Mouse (Mus musculus) forebrain, embryonic 16.5 days (tissue): ENCODE measurements at regions not wholly inside any gene's neighbourhood (a gene's known extent, or its start where the extent isn't known, plus 50 kb on each side); places are given as distances from the start of the nearest gene placed in this dataset.

Experiments used
- ATAC-seq: fragments of 200-750 bp; cut with Nextera tagmentation; 2 replicates; pipeline ENCODE4 v1.8.0; 2017; ENCODE audit warnings: mild to moderate bottlenecking, moderate library complexity
- H3K27ac ChIP-seq: fragments of 300-500 bp; sonication (generic); 2 replicates; pipeline ENCODE4 v1.5.1; 2014; ENCODE audit warnings: low read length, control low read depth
- H3K27me3 ChIP-seq: fragments of 300-500 bp; sonication (generic); replicated peaks from 2 replicates; pipeline ENCODE4 v1.6.1; 2014; ENCODE audit warnings: low read length; ENCODE audit not compliant: control insufficient read depth, insufficient read depth
- H3K36me3 ChIP-seq: fragments of 300-500 bp; sonication (generic); 2 replicates; pipeline ENCODE4 v1.6.1; 2014; ENCODE audit not compliant: control insufficient read depth, insufficient read depth
- H3K4me1 ChIP-seq: fragments of 300-500 bp; sonication (generic); replicated peaks from 2 replicates; pipeline ENCODE4 v1.6.1; 2014; ENCODE audit warnings: low read length; ENCODE audit not compliant: control insufficient read depth, insufficient read depth
- H3K4me2 ChIP-seq: fragments of 300-500 bp; sonication (generic); 2 replicates; pipeline ENCODE4 v1.6.1; 2014; ENCODE audit warnings: mild to moderate bottlenecking, low read length, control low read depth
- H3K4me3 ChIP-seq: fragments of 300-500 bp; sonication (generic); replicated peaks from 2 replicates; pipeline ENCODE4 v1.5.1; 2014; ENCODE audit warnings: mild to moderate bottlenecking, low read length, control low read depth
- H3K9ac ChIP-seq: fragments of 300-500 bp; sonication (generic); replicated peaks from 2 replicates; pipeline ENCODE4 v1.6.1; 2014; ENCODE audit warnings: low read depth, low read length, control low read depth
- H3K9me3 ChIP-seq: fragments of 300-500 bp; sonication (generic); 2 replicates; pipeline ENCODE4 v1.6.1; 2016; ENCODE audit warnings: low read length; ENCODE audit not compliant: control insufficient read depth
- WGBS: fragments of 180-500 bp; shearing (Covaris S2); extraction: QIAGEN DNeasy Blood & Tissue Kit; methylation state at CpG from one replicate; pipeline ENCODE4 v1.1.7; 2014; 5-methylcytosine and 5-hydroxymethylcytosine counted together

DNA sequence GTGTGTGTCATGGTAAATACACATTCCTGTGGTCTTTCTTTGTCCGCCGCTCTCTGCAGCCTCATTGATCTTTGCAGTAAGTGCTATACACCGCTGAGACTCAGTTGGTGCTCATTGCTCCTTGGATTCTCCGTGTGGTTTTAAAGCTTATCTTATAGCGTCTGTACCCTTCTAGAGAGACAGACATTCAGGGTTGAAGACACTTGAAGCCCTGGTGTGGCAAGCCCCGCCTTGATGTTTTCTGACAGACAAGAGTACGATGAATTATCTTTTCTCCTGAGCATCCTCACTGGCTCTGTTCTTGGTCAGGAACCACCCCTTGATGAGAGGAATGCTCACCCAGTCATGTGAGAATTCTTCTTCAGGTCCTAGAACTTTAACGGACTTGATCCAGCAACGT, 1182.7 kb upstream of the A1bg start:
- Histone ChIP-seq H3K27me3 (no peaks in the 10 kb centered on the region), H3K4me2 (no peak overlapping the region), H3K4me1 (peaks cover 7% of the 10 kb centered on the region; the same call in 1 of the 2 replicates), H3K4me3 (no peak overlapping the region), H3K9me3 (peaks cover 4% of the 10 kb centered on the region; the same call in 1 of the 2 replicates), H3K36me3 (no peaks in the 10 kb centered on the region), H3K27ac (no peak overlapping the region), H3K9ac (no peak overlapping the region)
- WGBS, result 68% methylated on average over 9 of the region's 9 CpGs
- no peak for ATAC-seq

DNA sequence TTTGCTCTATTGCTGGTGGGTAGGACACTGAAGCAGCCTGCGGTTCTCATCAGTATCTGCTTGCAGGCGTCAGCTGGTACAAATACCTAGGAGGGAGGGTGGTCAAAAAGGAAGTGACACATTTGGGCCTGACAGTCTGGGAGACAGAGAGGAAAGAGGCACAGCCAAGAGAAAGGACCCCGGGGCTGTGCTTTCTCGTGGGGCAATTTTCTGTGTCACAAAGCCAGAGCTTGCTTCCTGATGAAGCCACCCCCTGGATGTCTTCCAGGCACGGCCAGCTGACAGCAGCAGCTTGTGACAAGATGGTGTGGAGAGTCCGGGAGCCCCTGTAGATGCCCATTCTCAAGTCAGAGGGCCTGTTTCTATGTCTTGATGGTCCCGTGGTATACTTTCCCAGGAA, 1181.8 kb upstream of the A1bg start:
- H3K36me3 ChIP-seq, result no peaks in the 10 kb centered on the region
- WGBS, result 47% methylated on average over 7 of the region's 7 CpGs
- no peak overlapping the region for H3K4me2 ChIP-seq
- H3K9ac ChIP-seq, result no peak overlapping the region
- peaks cover 7% of the 10 kb centered on the region; the same call in 1 of the 2 replicates for H3K4me1 ChIP-seq
- H3K27ac ChIP-seq, result no peak overlapping the region
- peaks cover 4% of the 10 kb centered on the region; the same call in 1 of the 2 replicates for H3K9me3 ChIP-seq
- no peak for ATAC-seq
- no peaks in the 10 kb centered on the region for H3K27me3 ChIP-seq
- no peak overlapping the region for H3K4me3 ChIP-seq

DNA sequence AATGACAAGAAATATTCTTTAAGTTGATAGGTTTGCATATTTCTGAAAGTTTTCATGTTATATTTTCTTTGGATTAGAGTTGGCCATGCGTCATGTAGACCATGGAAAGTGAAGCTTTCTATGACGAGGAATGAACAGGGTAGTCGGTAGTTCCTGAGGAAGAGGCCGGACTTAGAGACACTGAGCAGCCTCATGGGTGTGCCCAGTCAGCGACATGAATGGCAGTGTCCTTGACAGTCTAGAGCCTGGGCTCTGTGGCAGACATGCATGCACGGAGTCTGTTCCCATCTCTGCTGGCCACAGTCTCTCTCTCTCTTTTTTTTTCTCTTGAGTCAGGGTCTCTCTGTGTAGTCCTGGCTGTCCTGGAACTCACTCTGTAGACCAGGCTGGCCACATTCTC, 1176.9 kb upstream of the A1bg start:
- H3K27me3 ChIP-seq, result no peaks in the 10 kb centered on the region
- H3K36me3 ChIP-seq, result no peaks in the 10 kb centered on the region
- no peak for ATAC-seq
- no peak overlapping the region for H3K4me2 ChIP-seq
- H3K4me1 ChIP-seq, result no peaks in the 10 kb centered on the region
- H3K4me3 ChIP-seq, result no peak overlapping the region
- 92% methylated on average over 6 of the region's 6 CpGs for WGBS
- H3K9me3 ChIP-seq, result peaks cover 4% of the 10 kb centered on the region; the same call in 1 of the 2 replicates
- no peak overlapping the region for H3K27ac ChIP-seq
- no peak overlapping the region for H3K9ac ChIP-seq

DNA sequence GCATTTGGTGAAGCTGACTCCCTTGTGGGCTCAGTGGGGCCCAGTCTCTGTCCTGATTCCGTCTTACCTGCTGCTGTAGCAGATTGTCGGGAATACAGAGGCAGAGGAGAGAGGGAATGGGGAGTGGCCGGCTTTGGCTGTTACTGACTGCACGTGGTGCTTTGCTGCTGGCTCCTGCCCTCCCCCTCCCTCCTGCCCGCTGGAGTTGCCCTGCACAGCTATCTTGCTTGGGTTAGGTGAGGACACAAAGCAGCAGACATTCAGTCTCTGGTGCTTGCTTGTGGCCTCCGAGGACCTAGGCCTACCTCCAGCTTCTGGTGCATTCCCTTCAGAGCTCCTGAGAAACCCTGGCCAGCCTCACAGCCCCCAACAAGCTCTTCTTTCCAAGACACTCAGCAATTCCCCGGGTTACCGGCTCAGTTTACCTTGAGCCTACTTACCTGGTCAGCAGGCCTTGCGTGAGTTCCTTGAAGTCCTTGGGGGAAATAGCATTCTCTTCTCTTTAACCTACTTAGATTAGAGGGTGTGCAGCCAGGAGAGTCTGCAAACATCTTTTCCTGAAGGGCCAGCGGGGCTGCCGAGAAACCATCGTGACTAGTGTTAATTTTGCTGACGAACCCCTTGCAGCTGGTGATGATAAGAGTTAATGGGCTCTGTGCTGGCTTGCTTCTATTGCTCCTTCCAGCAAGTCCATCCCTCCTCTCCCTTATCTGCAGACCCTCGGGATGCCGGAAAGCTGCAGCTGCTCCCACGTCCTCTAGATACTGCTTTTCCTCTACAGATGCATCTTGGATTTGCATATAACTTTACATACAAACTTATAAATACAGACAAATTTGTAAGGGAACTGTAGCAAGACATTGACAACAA, 1176.2 kb upstream of the A1bg start:
- Histone ChIP-seq H3K4me3 (no peak overlapping the region), H3K27me3 (no peaks in the 10 kb centered on the region), H3K9me3 (peaks cover 4% of the 10 kb centered on the region; the same call in 1 of the 2 replicates), H3K4me1 (no peaks in the 10 kb centered on the region), H3K36me3 (no peaks in the 10 kb centered on the region), H3K4me2 (no peak overlapping the region), H3K9ac (no peak overlapping the region), H3K27ac (no peak overlapping the region)
- no peak for ATAC-seq
- WGBS, result 58% methylated on average over 16 of the region's 16 CpGs

DNA sequence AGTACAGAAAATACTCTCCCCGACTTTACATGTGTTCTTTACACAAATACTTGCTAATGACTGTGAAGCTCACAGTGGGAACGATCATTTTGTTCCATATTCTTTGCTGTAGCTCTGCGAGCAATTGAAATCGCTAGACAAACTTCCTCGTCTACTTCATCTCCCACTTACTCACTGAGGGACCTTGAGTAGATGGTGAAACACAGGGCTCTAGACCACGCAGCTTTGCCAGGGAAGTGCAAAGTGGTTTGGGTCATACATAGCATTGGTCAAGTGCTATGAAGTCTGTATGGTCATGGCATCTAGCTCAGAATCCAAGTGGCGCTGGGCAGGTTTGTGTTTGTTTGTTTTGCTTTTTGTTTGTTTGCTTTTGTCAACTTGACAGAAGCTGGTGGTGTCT, 1174.0 kb upstream of the A1bg start:
- 89% methylated on average over 7 of the region's 7 CpGs for WGBS

DNA sequence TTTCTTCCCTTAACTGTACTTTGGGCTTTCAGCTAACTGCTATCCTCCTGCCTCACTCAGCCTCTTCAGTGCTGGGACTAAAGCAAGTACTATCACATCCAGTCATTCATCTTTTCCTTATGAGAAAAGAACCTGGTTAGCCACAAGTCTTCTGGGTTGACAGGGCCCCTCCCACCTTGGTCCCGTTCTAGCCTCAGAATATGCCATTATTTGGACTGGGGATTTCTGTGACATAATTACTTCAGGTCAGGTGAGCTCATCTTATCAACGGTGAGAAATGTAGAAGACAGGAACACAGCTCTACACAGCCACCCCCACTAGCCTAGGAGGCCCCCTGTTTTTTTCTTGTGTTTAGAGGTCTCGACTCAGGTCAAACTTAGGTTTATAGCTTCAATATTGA, 1172.4 kb upstream of the A1bg start:
- Histone ChIP-seq H3K4me1 (0 out of 2 replicates have a peak, but pooled peaks cover 3% of the 10 kb centered on the region), H3K36me3 (no peaks in the 10 kb centered on the region), H3K27me3 (no peaks in the 10 kb centered on the region), H3K27ac (no peak overlapping the region), H3K9ac (no peak overlapping the region), H3K4me3 (no peak overlapping the region), H3K9me3 (no peaks in the 10 kb centered on the region), H3K4me2 (no peak overlapping the region)
- no peak for ATAC-seq
- 92% methylated on average over 3 of the region's 3 CpGs for WGBS

More for the DNA sequence above, 1174.0 kb upstream of the A1bg start:
- H3K4me3 ChIP-seq, result no peak overlapping the region
- H3K4me2 ChIP-seq, result no peak overlapping the region
- ATAC-seq, result no peak
- H3K9ac ChIP-seq, result no peak overlapping the region
- 0 out of 2 replicates have a peak, but pooled peaks cover 3% of the 10 kb centered on the region for H3K4me1 ChIP-seq
- no peaks in the 10 kb centered on the region for H3K36me3 ChIP-seq
- no peak overlapping the region for H3K27ac ChIP-seq
- H3K9me3 ChIP-seq, result no peaks in the 10 kb centered on the region
- H3K27me3 ChIP-seq, result no peaks in the 10 kb centered on the region

DNA sequence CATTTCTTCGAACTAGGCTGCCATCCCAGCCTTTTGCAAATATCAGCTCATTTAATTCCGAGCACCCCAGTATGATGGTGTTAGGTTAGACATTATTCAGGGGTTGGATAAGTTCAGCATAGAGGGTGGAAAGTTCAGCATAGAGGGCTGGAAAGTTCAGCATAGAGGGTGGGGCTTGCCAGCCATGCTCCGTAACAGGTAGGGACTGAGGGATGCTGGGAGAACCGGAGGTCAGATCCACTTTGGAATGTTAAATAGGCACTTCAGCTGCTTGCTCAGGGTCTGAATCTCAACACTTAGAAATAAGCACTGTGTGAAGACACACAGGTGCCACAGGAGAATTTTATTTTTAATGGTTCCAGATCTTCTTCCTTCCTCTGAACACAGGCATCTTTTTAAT, 1170.9 kb upstream of the A1bg start:
- no peak overlapping the region for H3K4me2 ChIP-seq
- 75% methylated on average over 4 of the region's 4 CpGs for WGBS

DNA sequence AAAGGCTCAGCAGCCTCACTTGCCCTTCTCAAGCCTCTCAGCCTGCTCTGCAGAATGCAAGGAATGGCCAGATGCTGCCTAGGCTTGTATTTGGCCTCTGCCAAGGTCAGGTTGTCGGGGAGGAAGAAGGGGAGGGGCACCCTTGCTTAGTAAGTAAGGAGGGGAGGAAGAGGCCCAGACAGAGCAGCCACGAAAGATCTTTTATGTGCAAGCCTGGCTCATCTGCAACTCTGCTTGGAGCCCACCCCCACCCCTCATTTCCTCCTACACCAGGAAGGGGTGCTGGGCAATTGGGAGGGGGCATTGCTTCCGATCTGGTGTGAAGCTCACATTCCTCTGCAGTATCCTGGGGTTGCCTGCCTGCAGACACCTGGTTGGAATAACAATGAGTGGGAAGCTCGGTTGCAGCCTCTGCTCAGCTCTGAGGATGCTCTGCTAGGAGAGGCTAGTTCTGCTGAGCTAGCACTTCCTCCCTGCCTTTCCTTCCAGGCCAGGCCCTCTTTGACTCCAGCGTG, 1169.9 kb upstream of the A1bg start:
- Histone ChIP-seq H3K36me3 (no peaks in the 10 kb centered on the region), H3K9ac (no peak overlapping the region), H3K4me3 (no peak overlapping the region), H3K27ac (no peak overlapping the region), H3K4me2 (no peak overlapping the region), H3K27me3 (no peaks in the 10 kb centered on the region), H3K9me3 (no peaks in the 10 kb centered on the region), H3K4me1 (0 out of 2 replicates have a peak, but pooled peaks cover 3% of the 10 kb centered on the region)
- peak; percentile 38; the same call in 1 of the 2 replicates for ATAC-seq
- 16% methylated on average over 4 of the region's 5 CpGs for WGBS

More for the DNA sequence above, 1170.9 kb upstream of the A1bg start:
- no peak overlapping the region for H3K4me3 ChIP-seq
- no peaks in the 10 kb centered on the region for H3K36me3 ChIP-seq
- H3K9me3 ChIP-seq, result no peaks in the 10 kb centered on the region
- no peak overlapping the region for H3K27ac ChIP-seq
- no peak overlapping the region for H3K9ac ChIP-seq
- H3K27me3 ChIP-seq, result no peaks in the 10 kb centered on the region
- ATAC-seq, result no peak
- H3K4me1 ChIP-seq, result 0 out of 2 replicates have a peak, but pooled peaks cover 3% of the 10 kb centered on the region

DNA sequence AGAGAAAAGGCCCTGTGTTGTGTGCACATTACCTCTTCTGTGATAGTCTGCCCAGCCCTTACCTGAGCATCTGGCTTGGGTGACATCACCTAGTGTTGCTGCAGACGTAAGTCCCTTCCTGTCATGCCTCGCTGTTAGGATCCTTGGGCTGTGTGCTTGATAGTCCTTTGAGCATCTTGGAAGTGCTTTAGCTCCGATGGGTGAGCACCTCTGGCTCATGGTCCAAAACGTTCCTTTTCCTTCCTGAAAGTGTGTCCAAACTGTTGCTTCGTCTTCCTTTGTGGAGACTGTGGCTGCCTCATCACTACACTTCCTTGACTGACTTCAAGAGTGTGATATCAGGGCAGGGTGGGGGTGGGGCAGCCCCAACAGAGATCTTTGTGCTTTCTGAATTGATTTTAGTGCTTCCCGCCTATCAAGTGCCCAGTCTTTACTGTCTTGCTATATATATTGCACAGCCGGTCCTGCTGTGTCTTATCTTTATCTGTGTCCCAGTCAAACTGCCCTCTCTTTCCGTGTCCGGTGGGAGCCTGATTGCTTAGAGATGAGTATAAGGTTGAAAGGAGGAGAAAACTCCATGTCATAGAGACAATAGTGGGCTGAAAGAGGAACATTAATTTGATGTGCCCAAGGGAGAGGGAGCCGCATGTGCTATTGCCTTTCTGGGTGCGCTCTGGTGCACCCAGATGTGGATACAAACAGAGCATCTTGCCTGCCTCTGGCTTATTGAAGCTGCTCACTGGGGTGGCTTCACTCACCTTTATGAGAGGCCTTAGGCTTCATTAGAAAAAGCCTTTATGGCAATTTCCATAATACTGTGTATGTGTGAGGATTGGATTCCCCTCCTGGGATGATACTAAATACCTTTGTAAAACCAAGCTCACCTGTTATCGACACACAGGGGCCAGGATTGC, 1169.2 kb upstream of the A1bg start:
- Histone ChIP-seq H3K4me1 (0 out of 2 replicates have a peak, but pooled peaks cover 3% of the 10 kb centered on the region), H3K27me3 (no peaks in the 10 kb centered on the region), H3K27ac (no peak overlapping the region), H3K9me3 (no peaks in the 10 kb centered on the region), H3K9ac (no peak overlapping the region), H3K4me2 (no peak overlapping the region), H3K4me3 (no peak overlapping the region), H3K36me3 (no peaks in the 10 kb centered on the region)
- WGBS, result 62% methylated on average over 12 of the region's 12 CpGs
- no peak for ATAC-seq
